Mouse (Mus musculus) c-Kit-positive CD71-positive TER-119-positive erythroid progenitor cells, embryonic 14.5 days (primary cell): ENCODE data around the gene Nav1.

Experiments
- DNase-seq: peaks from one replicate; pipeline ENCODE4 v3.0.0-alpha.2; 2013; ENCODE audit warnings: low spot score

Gene Nav1

GRCm38 (mm10) chr1:135607019-135607418 is at the start of gene Nav1:
Gene Nav1 (minus strand): TSS chr1:135607295.
- DNase-seq: no peak

- no peak for DNase-seq
These were observed 46.8 kb upstream of the Nav1 start for GRCm38 (mm10) chr1:135653909-135654308.

DNA sequence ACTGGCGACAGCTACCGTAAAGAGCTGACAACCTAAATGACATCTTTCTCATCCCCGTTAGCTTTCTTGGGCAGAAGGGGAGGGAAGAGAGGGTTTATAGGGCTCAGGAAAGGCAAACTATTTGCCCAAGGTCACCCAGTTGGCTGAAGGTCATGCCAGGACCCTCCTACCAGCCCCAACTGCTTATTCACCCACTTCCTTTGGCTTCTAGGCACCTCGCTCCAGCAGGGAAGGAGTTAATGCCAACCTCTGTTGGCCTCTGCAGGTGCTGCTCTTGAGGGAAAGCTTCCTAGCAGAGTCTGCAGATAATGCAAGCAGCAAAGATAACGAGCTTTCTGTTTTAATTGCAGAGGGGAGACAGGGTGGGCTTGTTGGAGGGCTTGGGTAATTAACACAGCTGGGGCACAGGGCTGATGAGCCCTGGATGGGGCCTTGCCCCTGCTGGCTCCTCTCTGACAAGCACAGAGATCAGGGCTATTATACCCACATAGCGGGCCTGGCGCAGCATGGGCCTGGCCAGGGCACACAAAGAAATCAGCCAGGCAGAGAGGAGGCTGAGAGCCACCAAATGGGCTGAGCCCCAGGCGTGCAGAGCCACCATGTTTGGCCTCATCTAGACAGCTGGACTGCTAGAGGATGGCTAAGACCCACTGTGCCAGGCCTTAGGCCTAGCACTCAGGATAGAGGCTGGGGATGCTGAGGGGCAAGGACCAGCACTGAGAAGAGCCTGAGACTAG is 38.5 kb upstream of the Nav1 start:
- DNase-seq: no peak

- DNase-seq: no peak
These were observed 37.0 kb upstream of the Nav1 start for GRCm38 (mm10) chr1:135644110-135644509.

- no peak for DNase-seq
These were observed 36.6 kb upstream of the Nav1 start for GRCm38 (mm10) chr1:135643691-135644090.

DNA sequence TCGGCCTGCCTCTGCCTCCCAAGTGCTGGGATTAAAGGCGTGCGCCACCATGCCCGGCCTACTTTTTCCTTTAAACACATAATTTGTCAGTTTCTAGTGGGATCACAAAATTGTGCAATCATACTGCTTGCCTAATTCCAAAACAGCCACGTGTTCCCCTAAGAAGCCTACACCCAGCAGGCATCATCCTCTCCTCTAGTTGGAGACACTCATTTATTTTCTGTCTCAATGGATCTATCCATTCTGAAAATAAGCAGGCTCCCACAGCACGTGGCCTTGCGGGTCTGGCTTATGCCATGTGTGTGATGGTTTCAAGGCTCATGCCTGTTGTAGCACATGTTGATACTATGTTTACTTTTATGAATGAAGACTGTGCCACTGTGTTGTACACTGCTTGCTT is 32.8 kb upstream of the Nav1 start:
- DNase-seq: no peak

DNA sequence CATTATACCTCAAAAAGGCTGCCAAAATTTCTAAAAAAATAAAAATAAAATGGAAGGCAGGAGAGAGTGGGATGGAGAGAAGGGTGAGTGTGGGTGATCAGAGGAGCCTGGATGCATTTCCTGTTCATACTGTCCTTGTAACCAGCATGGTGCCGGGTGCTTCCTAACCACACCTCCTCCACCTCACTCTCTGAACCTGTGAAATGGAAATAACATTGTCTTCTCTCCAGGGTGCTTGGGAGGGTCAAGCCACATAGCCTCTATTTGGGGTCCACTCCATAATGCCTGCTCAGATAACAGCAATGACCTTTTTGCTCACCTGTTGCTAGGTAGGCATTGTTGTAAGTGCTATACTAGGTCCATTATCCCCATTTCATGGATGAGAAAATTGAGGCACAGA is 32.0 kb upstream of the Nav1 start:
- no peak for DNase-seq

DNA sequence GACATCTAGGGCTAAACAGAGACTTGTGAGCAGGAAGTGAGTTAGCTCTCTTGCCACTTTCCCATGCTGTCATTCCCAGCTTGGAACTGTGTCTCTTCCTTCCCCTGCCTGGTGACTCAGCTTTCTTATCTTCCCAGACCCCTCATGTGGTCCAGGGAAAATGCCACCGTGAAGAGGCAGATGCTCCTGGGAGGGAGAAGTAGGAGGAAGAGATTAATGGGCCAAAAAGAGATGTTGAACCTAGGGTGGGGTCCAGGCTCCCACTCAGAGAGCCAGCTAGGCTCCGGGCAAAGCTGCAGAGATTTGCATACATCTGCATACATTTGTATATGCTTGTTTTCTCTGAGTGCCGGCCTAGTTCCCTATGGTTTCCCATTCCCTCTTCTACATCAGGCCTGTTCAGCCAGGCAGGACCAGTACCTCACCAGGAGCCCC is 30.5 kb upstream of the Nav1 start:
- no peak for DNase-seq

GRCm38 (mm10) chr1:135636111-135636511 is 29.0 kb upstream of the Nav1 start:
- no peak for DNase-seq

GRCm38 (mm10) chr1:135635323-135636064 is 28.4 kb upstream of the Nav1 start:
- no peak for DNase-seq

DNA sequence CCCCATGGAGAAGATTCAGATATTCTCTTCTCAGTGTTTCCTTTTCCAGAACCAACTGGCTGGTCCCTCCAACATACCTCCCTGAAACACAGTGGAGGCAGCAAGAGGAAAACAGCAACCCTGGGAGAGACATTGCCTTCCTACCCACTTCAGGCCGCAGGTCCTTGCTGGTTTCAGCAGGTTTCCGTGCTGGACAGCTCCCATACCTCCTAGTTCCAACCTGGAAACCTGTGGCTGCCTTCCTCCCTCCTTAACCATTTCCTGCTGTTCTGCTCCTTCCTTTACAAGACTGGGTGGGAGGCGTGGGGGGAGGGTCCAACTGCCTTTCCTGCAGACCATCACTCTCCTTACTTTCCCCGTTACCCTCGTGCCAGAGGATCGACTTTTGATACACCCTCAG is 27.7 kb upstream of the Nav1 start:
- DNase-seq: peak; percentile 10

- peak; percentile 5 for DNase-seq
These were observed 26.8 kb upstream of the Nav1 start for GRCm38 (mm10) chr1:135633884-135634283.

DNA sequence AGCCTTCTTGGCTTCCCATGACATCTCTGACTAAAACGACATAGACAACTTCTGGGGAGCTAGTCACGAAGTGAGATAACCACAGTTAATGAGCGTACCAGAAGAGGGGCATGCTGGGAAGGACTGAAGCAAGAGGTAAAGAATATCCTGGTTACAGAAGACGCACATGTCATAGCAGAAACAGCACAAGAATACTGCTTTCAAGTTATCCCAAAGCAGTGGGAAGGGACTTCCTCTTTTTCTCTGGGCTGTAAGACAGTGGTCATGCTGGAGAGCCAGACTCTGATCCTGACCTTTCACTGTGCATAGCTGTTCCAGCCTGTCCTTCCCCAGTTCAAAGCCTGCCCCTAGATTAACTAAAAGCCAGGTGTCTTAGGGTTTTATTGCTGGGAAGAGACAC is 26.4 kb upstream of the Nav1 start:
- no peak for DNase-seq

DNA sequence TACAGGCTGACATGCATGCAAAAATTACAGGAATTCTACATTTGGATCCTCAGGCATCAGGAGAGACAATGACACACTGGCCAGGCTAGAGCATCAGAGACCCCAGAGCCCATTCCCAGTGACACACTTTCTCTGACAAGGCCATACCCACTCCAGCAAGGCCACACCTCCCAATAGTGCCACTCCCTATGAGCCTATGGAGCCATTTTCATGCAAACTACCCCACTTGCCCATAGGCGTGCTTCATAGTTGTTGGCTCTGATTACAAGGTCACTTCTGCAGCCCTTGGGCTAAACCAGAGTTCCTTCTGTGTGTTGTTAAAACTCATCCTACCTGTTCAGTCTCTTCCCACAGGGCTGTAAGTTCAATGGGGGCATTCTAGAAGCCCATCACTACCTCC is 25.1 kb upstream of the Nav1 start:
- no peak for DNase-seq

GRCm38 (mm10) chr1:135631515-135631914 is 24.4 kb upstream of the Nav1 start:
- DNase-seq: no peak

- DNase-seq: no peak
These were observed 22.8 kb upstream of the Nav1 start for GRCm38 (mm10) chr1:135629846-135630245.

DNA sequence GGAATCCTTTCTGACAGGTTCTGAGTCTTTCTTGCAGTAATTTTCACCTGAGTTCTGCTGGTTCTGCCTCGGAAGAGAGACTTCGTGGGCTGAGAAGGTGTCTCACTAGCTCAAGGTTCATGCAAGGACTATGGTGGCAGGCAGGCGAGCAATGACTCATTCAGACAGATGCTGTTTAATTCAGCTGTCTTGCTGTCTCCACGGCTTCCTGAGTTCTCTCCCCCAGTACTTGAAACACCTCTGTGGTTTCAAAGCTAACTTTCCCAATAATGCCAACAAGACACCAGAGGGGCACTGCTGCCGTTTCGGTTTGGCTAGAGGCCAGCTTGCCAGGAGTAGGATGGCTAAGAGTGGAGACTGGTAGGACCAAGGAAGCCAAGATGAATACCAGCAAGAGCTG is 19.1 kb upstream of the Nav1 start:
- no peak for DNase-seq

- no peak for DNase-seq
These were observed 18.6 kb upstream of the Nav1 start for GRCm38 (mm10) chr1:135625741-135626140.

DNA sequence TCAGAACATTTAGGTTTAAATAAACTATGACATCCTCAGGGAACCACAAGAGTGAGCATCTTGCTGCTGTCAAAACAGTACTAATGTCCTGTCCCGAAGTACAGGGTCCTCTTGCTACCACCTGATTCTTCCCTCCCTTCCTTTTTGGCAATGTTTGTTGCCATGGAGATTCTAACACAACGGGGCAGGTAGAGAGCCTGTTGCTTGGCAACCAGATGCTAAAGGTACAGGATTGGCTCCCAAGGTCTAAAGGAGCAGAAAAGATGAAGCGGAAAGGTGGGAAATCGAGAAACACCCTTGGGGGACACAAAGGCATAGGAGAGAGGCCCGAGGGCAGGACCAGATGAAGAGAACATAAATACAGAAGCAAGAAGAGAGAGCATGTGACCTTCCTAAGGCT is 17.6 kb upstream of the Nav1 start:
- DNase-seq: no peak

- no peak for DNase-seq
These were observed 16.0 kb upstream of the Nav1 start for GRCm38 (mm10) chr1:135623136-135623535.

DNA sequence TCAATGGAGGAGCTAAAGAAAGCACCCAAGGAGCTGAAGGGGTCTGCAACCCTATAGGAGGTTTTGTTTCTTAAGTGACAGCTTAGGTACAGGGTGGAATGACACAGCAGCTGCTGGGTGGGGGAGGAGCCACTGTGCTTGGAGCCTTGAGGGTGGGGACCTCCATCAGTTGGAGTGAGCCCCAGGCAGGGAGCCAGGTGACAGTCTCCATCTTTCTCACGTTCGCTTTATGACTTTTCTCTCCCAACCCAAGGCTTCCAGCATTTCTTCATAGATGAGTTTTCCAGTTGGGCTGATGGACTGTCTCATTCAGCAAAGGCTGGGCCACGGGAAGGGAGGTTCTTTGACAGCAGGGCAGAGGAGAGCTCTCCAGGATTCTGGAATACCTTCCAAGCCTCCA is 14.2 kb upstream of the Nav1 start:
- no peak for DNase-seq

DNA sequence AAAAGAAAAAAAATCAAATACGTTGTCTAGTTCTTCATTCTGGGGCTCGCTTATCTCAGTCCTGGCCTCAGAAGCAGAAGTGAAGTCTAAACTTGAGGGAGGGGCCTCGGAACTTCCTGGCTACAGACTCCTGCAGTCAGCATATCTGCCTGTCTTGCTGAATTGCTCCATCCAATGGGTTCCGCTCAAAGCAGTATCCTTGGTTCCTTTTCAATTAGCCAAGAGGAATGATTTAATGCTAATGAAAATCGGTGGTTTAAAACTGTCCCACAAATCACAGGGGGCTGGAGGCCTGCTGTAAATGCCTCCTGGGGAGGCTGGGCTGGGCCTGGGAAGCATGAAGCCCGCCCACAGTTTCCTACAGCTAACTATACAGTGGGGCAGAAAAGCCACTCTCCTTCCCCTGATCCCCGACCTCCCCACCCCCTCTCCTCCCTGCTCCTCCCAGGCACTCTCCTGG is 12.9 kb upstream of the Nav1 start:
- DNase-seq: no peak

GRCm38 (mm10) chr1:135619130-135619529 is 12.0 kb upstream of the Nav1 start:
- no peak for DNase-seq

DNA sequence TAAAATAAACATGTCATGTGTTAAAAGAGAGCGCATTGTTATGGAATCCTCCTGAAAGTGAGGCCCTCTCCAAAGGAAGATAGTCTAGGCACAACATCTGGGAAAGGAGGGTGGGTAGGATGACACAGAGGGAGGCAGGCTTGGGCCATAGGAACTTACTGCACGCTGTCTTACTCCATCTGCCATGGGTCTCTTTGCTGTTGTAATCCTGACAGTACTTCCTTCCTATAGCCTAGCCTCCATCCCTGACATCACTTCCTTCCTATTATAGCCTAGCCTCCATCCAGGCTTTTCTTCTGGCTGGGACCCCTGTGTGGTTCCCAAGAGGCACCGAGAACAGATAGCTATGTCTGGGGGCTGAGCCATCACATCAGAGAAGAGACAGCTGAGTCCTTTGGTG is 10.2 kb upstream of the Nav1 start:
- no peak for DNase-seq
